Mouse (Mus musculus): Measurements from ENCODE around the gene Tas1r3. TPM values are rescaled to one million over a fixed set of nuclear protein-coding genes. Genes with fewer than 3 reads are reported as not detected.

Gene Tas1r3
- polyA plus RNA-seq, 1 experiment from 2014 or later = 0.24 TPM

DNA sequence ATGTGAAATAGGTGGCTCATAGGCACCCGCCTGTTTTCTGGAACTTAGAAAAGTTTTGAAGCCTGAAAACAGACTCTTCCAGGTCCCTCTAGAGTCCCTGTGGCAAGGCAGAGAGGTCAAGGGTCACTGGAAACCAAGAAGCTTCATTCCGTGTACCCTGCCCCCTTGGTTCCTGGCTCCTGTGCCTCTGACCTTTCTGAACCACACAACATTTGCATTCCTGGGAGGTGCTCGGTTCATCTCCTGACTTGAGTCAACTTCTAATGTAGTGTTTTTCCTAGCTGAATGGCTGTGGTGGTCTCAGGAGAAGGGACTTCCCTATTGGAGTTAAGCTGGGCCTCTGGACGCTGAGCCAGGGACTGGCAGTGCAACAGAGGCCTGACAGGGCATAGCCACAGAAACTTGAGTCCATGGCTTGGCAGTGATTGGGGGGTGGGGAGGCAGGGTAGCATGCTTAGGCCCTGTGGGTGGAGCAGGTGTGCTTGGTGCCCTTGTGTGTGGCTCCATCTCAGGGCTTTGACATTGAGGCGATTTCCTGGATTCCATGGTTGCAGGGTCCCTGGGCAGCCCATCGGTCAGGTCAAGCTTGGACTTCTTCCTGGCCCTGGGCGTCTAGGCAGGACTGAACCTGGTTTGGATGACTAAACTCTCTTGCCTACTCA, 14.6 kb downstream of the Tas1r3 start:
- H3K9me3 ChIP-seq (replicated peaks) = no peaks in the 10 kb centered on the region
- H3K4me3 ChIP-seq = peak overlapping the region; percentile 82
- no peaks in the 10 kb centered on the region for H3K27me3 ChIP-seq (ENCODE audit: low read depth, poor library complexity, severe bottlenecking)
- no peak overlapping the region for H3K27ac ChIP-seq
- WGBS = 60% methylated on average over 7 of the region's 7 CpGs
- peaks cover 14% of the 10 kb centered on the region for H3K36me3 ChIP-seq
- DNase-seq (ENCODE audit: low spot score) = no peak
- H3K4me1 ChIP-seq = peaks cover 24% of the 10 kb centered on the region

DNA sequence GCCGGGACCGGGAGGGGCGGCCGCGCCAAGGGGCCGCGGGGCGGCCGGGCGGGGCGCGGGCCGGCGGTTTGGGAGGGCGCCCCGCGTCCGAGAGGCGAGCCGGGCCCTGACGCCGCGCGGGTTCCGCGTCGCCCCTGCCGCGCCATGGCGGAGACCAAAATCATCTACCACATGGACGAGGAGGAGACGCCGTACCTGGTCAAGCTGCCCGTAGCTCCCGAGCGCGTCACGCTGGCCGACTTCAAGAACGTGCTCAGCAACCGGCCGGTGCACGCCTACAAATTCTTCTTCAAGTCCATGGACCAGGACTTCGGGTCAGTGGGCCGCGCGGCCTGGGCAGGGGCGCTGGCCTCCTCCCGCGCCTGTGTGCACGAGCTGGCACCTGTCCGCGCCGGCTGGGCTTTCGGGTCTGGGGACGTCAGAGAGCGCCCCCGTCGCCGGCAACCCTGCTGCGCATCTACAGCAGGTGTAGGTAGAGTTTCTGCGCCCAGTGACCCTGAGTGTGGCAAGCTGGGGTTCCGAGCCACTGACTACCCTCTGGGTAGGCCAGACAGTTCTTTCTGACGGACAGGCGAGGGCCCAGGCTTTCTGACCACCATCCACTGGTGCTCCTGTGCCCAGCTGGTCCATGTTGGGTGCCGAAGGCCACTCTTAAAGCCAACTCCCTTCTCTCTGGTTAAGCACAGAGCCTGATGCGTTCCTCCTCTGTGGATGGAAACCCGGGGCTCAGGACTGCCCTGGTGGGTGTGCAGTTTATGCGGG, 15.4 kb downstream of the Tas1r3 start:
- peaks cover 24% of the 10 kb centered on the region for H3K4me1 ChIP-seq
- 2% methylated on average over 69 of the region's 69 CpGs for WGBS
- peaks cover 15% of the 10 kb centered on the region for H3K36me3 ChIP-seq
- H3K27ac ChIP-seq = peak overlapping the region; percentile 89
- peak; percentile 67 for DNase-seq (ENCODE audit: low spot score)
- no peaks in the 10 kb centered on the region for H3K9me3 ChIP-seq (replicated peaks)
- H3K4me3 ChIP-seq = peak overlapping the region; percentile 82
- 0 out of 2 replicates have a peak, but pooled peaks cover under 1% of the 10 kb centered on the region for H3K27me3 ChIP-seq (ENCODE audit: low read depth, poor library complexity, severe bottlenecking)

DNA sequence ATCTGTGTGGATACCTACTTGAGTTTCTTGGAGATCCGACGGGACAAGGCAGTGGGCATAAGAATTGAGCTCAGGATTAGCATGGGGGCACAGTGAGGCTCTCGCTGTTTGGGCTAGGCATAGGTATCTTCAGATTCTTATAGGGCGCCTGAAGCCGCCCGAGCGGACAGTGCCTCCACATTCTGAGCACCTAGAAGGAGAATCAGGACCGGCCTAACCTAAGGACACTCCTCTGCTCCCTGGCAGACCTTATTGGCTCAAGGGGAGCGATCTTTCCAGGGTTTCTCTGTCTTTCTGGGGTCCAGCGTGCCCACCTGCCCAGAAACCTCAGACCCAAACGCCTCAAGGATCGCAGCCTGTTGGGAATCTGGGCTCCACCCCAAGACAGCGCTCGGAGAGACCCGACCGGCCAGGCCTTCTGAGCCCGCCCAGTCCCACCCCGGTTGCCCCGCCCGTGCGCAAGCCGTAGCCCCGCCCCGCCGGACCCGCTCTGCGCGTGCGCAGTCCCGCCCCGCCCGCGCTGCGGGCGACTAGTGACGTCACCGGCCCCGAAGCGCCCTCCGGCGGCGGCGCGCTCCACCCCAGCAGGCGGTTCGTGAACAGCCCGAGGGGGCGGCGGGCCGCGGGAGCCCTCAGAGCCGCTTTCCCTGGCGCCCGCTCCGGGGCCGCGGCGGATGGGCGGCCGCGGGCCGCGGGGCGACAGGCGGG, 16.1 kb downstream of the Tas1r3 start, which contains the start of gene Dvl1:
TSS of gene Dvl1 (plus strand) at position 532 of the 708 bp plus-strand sequence.
- peak; percentile 98 for DNase-seq (ENCODE audit: low spot score)
- WGBS = 4% methylated on average over 64 of the region's 65 CpGs
- peaks cover 24% of the 10 kb centered on the region for H3K4me1 ChIP-seq
- peaks cover 5% of the 10 kb centered on the region; the same call in 1 of the 2 replicates for H3K27me3 ChIP-seq (ENCODE audit: low read depth, poor library complexity, severe bottlenecking)
- H3K36me3 ChIP-seq = peaks cover 22% of the 10 kb centered on the region
- H3K4me3 ChIP-seq = peak within 1 kb of the TSS; percentile 82
- no peaks in the 10 kb centered on the region for H3K9me3 ChIP-seq (replicated peaks)
- H3K27ac ChIP-seq = peak within 1 kb of the TSS; percentile 89

DNA sequence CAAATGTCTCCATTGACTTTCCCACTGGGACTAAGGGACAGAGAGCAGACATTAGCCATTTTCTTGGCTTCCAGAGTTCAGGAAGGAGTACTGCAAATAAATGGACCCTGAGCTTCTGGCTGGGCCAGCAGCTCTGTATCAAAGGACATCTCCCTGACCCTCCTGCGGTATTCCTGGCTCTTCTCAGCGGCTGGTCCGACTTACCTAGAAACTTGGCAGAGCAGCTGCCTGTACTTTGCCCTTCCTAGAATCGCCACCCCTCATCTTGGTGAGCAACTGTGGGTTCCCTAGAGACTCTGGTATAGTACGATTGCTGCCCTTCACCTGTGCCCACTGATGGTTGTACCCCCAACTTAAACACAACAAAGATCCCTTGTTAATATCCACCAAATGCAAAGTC, 19.9 kb downstream of the Tas1r3 start:
- peaks cover 49% of the 10 kb centered on the region for H3K4me1 ChIP-seq
- 94% methylated on average over 5 of the region's 5 CpGs for WGBS

DNA sequence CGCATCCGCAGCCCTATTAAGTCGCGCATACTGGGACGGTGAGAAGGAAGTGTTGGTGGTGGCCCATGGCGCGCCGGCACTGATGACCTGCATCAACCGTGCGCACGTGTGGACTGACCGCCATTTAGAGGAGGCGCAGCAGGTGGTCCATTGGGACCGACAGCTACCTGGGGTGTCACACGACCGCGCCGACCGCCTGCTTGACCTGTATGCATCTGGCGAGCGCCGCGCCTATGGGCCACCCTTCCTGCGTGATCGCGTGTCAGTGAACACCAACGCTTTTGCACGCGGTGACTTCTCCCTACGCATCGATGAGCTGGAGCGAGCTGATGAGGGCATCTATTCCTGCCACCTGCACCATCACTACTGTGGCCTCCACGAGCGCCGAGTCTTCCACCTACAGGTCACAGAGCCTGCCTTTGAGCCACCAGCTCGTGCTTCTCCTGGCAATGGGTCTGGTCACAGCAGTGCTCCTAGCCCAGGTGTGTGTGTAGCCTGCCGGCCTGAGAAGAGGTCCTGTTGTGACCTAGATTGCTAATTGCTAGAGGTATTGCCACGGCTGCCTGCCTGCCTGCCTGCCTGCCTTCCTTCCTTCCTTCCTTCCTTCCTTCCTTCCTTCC, 21.4 kb downstream of the Tas1r3 start:
- Histone ChIP-seq H3K4me3 (peak overlapping the region; percentile 61), H3K27me3 (ENCODE audit: low read depth, poor library complexity, severe bottlenecking) (peaks cover 17% of the 10 kb centered on the region), H3K27ac (no peak overlapping the region; the same call in 1 of the 2 replicates), H3K4me1 (peaks cover 44% of the 10 kb centered on the region), H3K36me3 (peaks cover 30% of the 10 kb centered on the region), H3K9me3 (replicated peaks) (no peaks in the 10 kb centered on the region)
- 34% methylated on average over 38 of the region's 38 CpGs for WGBS
- DNase-seq (ENCODE audit: low spot score) = no peak

More for the DNA sequence above, 19.9 kb downstream of the Tas1r3 start:
- DNase-seq (ENCODE audit: low spot score) = no peak
- Histone ChIP-seq H3K27ac (no peak overlapping the region), H3K4me3 (no peak overlapping the region), H3K36me3 (peaks cover 30% of the 10 kb centered on the region), H3K27me3 (ENCODE audit: low read depth, poor library complexity, severe bottlenecking) (peaks cover 17% of the 10 kb centered on the region), H3K9me3 (replicated peaks) (no peaks in the 10 kb centered on the region)

DNA sequence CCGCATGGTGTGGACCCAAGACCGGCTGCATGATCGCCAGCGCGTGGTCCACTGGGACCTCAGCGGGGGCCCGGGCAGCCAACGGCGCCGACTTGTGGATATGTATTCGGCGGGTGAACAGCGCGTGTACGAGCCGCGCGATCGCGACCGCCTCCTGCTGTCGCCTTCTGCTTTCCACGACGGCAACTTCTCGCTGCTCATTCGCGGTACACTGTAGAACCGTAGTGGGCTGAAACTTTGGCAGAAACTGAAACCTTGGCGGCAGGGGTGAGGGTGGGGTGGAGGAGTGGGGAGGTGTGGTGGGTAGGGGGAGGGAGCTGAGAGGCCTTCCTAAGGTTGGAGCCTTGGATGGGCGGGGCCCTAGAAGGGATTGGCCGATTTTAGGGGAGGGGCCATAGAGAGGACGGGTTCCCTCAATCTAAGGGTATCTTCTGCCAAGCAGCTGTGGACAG, 22.1 kb downstream of the Tas1r3 start:
- H3K4me3 ChIP-seq = peak overlapping the region; percentile 61
- H3K27me3 ChIP-seq (ENCODE audit: low read depth, poor library complexity, severe bottlenecking) = peaks cover 17% of the 10 kb centered on the region
- peaks cover 40% of the 10 kb centered on the region for H3K4me1 ChIP-seq
- H3K27ac ChIP-seq = peak overlapping the region; percentile 83
- H3K36me3 ChIP-seq = peaks cover 30% of the 10 kb centered on the region
- H3K9me3 ChIP-seq (replicated peaks) = no peaks in the 10 kb centered on the region
- DNase-seq (ENCODE audit: low spot score) = peak; percentile 65
- WGBS = under 1% methylated on average over 32 of the region's 32 CpGs

DNA sequence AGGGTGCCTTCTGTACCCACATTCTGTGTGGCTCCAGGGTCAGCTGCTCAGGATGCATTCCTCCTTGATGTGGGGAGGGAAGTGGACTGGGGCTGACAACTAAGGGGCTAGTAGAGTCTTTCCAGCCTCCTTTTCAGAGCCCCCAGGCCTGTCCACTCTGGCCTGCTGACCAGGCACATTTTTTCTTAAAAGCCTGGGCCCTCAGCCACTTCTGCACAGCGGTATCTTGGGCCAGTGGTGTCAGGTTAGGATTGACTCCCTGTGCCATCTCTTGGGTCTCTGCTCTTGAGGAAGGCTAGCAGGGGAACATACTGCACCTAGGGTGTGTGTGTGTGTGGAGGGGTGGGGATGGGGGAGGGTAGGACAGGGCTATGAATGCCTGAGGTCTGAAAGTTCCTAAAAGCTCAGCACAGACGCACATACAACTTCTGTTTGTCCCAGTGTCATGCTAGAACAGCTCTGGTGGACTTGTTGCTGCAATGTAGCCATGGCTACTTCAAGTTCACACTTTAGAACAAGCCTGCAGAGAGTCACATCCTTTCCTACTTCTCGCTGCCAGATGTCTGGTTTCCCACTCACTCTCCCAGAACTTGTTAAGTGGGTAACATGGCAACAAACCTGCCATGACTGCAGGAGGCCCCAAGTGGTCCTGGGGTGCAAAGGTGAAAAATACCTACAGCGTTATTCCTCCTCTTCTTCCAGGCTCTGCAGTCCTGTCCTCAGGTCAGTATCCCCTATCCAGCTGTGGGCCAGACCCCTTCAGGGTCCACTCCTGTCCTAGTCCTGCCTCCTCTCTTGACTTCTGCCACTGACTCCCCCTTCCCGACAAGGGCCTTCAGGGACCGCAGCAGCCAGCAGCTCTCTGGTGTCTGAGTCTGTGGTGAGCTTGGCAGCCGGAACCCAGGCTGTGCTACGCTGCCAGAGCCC, 22.8 kb downstream of the Tas1r3 start:
- Histone ChIP-seq H3K27me3 (ENCODE audit: low read depth, poor library complexity, severe bottlenecking) (peaks cover 17% of the 10 kb centered on the region), H3K9me3 (replicated peaks) (no peaks in the 10 kb centered on the region), H3K4me1 (peaks cover 40% of the 10 kb centered on the region), H3K27ac (peak overlapping the region; percentile 83), H3K36me3 (peaks cover 30% of the 10 kb centered on the region), H3K4me3 (peak overlapping the region; percentile 61)
- DNase-seq (ENCODE audit: low spot score) = no peak
- 5% methylated on average over 8 of the region's 8 CpGs for WGBS

DNA sequence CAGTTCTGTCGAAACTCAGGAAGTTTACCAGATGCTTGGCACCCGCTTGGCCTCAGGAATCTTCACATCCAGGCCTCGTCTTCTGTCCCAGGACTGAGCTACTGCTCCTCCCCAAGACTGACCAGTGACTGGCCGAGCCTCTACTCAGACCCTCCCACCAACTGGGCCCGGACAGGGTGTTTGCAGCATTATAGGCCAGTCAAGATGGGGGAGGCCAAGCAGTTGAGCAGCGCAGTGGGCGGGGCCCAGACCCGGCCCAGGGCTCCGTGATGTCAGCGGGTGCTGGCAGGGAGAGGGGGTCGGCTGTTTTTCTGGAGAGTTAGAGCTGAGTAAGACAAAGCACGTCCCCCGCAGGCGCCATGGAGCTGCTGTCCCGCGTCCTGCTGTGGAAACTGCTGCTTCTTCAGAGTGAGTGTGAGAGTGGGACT, 23.7 kb downstream of the Tas1r3 start, which contains the start of gene Mxra8:
TSS of gene Mxra8 (plus strand) at position 198 of the 428 bp plus-strand sequence.
- H3K9me3 ChIP-seq (replicated peaks) = no peaks in the 10 kb centered on the region
- H3K4me3 ChIP-seq = peak within 1 kb of the TSS; percentile 61
- peaks cover 17% of the 10 kb centered on the region for H3K27me3 ChIP-seq (ENCODE audit: low read depth, poor library complexity, severe bottlenecking)
- H3K27ac ChIP-seq = peak within 1 kb of the TSS; percentile 83
- 2% methylated on average over 16 of the region's 16 CpGs for WGBS
- H3K4me1 ChIP-seq = peaks cover 40% of the 10 kb centered on the region
- DNase-seq (ENCODE audit: low spot score) = peak; percentile 86
- H3K36me3 ChIP-seq = peaks cover 32% of the 10 kb centered on the region

DNA sequence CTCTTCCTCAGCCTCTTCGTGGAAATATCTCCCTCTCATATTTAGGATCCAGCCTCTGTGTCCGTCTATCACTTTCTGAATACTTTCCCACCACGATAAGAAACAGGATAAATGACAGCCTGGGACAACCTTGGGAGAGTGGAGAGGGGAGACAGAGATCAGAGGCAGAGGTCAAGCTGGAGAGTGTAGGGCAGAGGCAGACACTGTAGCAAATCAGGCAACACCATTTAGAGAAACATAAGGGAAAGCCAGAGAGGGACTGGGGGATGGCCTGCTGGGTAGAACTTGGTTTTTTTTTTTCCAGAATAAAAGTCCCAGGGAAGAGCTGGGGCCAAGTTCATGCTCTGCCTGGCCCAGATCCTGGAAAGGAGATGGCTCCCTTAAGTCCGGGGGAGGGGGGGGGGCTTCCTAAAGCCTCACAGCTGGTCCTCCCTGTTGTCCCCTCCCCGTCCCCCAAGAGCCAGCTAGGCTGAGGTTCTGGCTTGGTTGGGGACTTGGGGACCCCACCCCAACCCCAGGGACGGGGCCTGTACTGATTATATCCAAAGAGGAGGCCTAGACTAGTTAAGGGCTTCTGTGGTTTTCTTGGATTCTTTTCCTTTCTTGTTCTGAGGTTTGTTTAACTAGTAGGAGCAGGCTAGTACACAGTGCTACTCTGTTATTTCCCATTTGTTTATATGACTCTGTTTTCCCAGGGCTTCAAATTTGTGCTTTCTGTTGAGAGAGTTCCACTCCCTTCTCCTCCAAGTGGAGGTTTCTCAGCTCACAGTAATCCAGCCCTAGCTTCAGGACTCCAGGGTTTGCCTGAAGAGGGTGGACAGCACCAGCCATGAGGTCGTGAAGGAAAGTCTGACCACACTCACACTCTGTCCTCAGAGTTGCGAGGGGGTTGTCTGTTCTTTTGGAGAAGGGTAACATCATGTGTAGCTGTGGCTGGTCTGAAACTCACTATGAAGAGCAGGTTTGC, 24.7 kb downstream of the Tas1r3 start:
- no peaks in the 10 kb centered on the region for H3K9me3 ChIP-seq (replicated peaks)
- H3K27ac ChIP-seq = peak overlapping the region; percentile 83
- DNase-seq (ENCODE audit: low spot score) = no peak
- peaks cover 31% of the 10 kb centered on the region for H3K36me3 ChIP-seq
- H3K4me3 ChIP-seq = peak overlapping the region; percentile 61
- peaks cover 47% of the 10 kb centered on the region for H3K4me1 ChIP-seq
- WGBS = 55% methylated on average over 8 of the region's 8 CpGs
- H3K27me3 ChIP-seq (ENCODE audit: low read depth, poor library complexity, severe bottlenecking) = peaks cover 17% of the 10 kb centered on the region

DNA sequence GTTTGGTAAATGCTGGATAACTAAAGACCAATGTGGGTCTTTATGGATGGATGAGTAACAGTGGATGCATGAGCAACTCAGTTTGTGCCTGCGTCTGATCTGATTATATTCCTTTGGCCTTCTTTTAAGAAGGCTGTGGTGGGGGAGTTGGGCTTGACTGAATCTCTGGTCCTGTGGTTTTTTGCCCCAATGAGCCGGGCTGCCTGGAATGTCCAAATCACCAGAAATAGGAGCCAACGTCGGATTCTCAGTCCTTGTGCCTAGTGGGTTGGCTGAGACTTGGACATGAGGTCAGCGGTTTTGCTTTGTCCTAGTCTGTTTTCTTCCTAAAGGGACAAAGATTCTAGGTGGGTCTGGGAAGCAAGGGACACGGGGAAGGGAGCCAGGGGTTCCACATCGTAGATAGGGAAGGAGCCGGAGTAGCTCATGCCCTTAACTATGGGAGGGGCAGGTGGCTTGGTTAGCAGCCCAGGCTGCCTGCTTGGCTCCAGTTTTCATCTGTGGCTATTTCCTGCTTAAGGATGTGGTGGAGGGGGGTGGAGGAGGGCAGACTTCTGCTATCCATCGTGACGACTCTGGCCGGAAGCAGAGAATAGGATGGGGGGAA, 25.7 kb downstream of the Tas1r3 start:
- 0 out of 2 replicates have a peak overlapping the region, but pooled peaks have one; percentile 2 for H3K27ac ChIP-seq
- WGBS = 81% methylated on average over 11 of the region's 11 CpGs
- H3K4me1 ChIP-seq = peaks cover 57% of the 10 kb centered on the region

More for the DNA sequence above, 25.7 kb downstream of the Tas1r3 start:
- no peak for DNase-seq (ENCODE audit: low spot score)
- H3K4me3 ChIP-seq = no peak overlapping the region
- H3K36me3 ChIP-seq = peaks cover 31% of the 10 kb centered on the region
- H3K9me3 ChIP-seq (replicated peaks) = no peaks in the 10 kb centered on the region
- H3K27me3 ChIP-seq (ENCODE audit: low read depth, poor library complexity, severe bottlenecking) = peaks cover 14% of the 10 kb centered on the region

Data from limb, embryonic 10.5 days (tissue).